Mouse (Mus musculus) liver, embryonic 14.5 days (tissue): ENCODE results near the gene Amfr.

Experiments
- CTCF ChIP-seq: IDR thresholded peaks from 2 replicates; pipeline ENCODE4 v1.5.1; 2016; ENCODE audit warnings: antibody characterized with exemption, low read depth, control low read depth
- EP300 ChIP-seq: IDR thresholded peaks from 2 replicates; pipeline ENCODE4 v1.6.1; 2016; ENCODE audit warnings: antibody characterized with exemption, low read depth

GRCm38 (mm10) chr8:94004139-94004538 lies 8.5 kb downstream of the Amfr start:
- no peak for TF ChIP-seq EP300
- no peak for TF ChIP-seq CTCF
